Mouse (Mus musculus): ENCODE data around the gene Thsd7a. TPM values are rescaled to one million over a fixed set of nuclear protein-coding genes. Genes with fewer than 3 reads are reported as not detected.

Thsd7a gene
- 3.2 and 5.1 TPM in 2 replicates for polyA plus RNA-seq (2014; fragmentation: Nextera tagmentation; extraction: Ambion mirVana)

DNA sequence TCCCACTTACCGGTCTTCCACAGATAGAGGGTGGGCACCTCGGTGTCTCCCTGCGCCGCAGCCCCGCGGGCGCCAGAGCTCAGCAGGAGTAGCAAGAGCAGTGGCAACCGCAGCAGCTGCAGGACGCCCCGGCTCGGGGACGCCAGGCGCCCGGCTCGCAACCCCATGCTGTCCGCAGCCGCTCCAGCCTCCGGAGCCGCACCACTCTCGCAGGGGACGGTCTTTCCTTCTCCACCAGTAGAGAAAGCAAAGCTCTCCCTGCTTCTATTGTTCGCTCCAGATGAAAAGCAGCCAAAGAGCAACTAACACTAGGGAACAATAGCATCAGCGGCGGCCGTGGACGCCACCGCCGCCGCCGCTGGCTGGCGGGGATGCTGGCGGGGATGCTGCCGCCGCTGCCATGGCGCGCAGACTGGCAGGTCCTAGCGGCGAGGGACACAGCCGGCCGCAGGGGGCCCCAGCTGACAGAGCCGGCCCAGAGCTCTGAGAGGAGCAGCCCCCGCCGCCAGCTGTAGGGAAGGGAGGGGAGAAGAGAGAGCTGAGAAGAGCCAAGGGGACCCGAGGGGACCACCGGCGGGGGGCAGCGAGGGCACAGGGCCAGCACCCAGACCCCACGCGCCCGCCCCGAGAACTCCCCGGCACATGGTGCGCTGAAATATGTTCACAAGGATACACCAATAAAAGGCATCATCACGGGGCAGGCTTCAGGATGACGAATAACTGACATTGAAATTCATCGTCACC is at the start of gene Thsd7a:
Thsd7a (minus strand) TSS at position 624 of the 744 bp plus-strand sequence.
- peak within 1 kb of the TSS; percentile 88 for H3K4me2 ChIP-seq (replicated peaks; ENCODE audit: low read depth, low read length)
- WGBS, result under 1% methylated on average over 46 of the region's 56 CpGs

GRCm38 (mm10) chr6:12787129-12787528 is 37.9 kb upstream of the Thsd7a start:
- Histone ChIP-seq H3K4me2 (replicated peaks; ENCODE audit: low read depth, low read length) (no peak overlapping the region), H3K27me3 (ENCODE audit: control insufficient read depth, insufficient read depth, low read length) (no peaks in the 10 kb centered on the region), H3K4me3 (ENCODE audit: low read length) (no peak overlapping the region), H3K9ac (ENCODE audit: low read depth, low read length) (no peak overlapping the region), H3K36me3 (ENCODE audit: control insufficient read depth, insufficient read depth, low read length) (no peaks in the 10 kb centered on the region), H3K9me3 (ENCODE audit: control insufficient read depth, low read length) (no peaks in the 10 kb centered on the region), H3K4me1 (ENCODE audit: control insufficient read depth, insufficient read depth, low read length) (no peaks in the 10 kb centered on the region), H3K27ac (ENCODE audit: low read depth, low read length) (no peak overlapping the region)
- no peak for ATAC-seq (ENCODE audit: low FRiP score, low TSS enrichment)
- WGBS, result 70% methylated on average over 2 of the region's 2 CpGs

More for the DNA sequence above, at the start of gene Thsd7a:
- Histone ChIP-seq H3K4me1 (ENCODE audit: control insufficient read depth, insufficient read depth, low read length) (no peaks in the 10 kb centered on the region), H3K9me3 (ENCODE audit: control insufficient read depth, low read length) (no peaks in the 10 kb centered on the region), H3K9ac (ENCODE audit: low read depth, low read length) (peak within 1 kb of the TSS; percentile 56), H3K27me3 (ENCODE audit: control insufficient read depth, insufficient read depth, low read length) (peaks cover 4% of the 10 kb centered on the region; the same call in 1 of the 2 replicates), H3K36me3 (ENCODE audit: control insufficient read depth, insufficient read depth, low read length) (no peaks in the 10 kb centered on the region), H3K4me3 (ENCODE audit: low read length) (peak within 1 kb of the TSS; percentile 59), H3K27ac (ENCODE audit: low read depth, low read length) (peak within 1 kb of the TSS; percentile 21; the same call in 1 of the 2 replicates)
- peak; percentile 92 for ATAC-seq (ENCODE audit: low FRiP score, low TSS enrichment)

DNA sequence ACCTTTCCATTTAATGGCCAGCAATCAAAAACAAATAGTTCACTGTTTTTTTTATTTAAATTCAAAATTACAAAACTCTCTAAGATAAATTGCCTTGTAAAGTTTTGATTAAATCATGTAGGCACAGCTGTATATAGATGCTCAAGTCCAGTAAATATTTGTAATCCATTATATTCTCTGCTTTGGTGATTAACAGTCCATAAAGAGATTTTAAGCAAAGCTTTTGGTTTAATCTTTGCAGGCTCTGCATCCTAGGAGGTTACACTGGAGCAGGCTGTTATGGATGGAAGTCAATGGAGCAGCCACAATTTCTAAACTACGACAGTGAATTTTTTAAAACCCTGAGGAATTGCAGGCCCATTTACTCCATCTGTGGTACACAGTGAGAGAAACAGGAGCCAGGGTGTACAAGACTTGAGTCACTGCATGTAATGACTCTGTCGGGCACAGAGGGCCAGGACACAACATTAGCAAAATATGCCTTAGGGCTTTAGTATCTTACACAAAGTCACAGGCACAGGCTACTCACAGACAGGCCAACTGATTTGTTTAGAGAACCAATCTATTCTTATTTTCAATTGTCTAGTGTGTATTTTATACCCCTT is 37.3 kb upstream of the Thsd7a start:
- no peak overlapping the region for H3K4me2 ChIP-seq (replicated peaks; ENCODE audit: low read depth, low read length)
- no peak for ATAC-seq (ENCODE audit: low FRiP score, low TSS enrichment)
- H3K4me1 ChIP-seq (ENCODE audit: control insufficient read depth, insufficient read depth, low read length), result no peaks in the 10 kb centered on the region
- H3K27ac ChIP-seq (ENCODE audit: low read depth, low read length), result no peak overlapping the region
- no peaks in the 10 kb centered on the region for H3K9me3 ChIP-seq (ENCODE audit: control insufficient read depth, low read length)
- no peaks in the 10 kb centered on the region for H3K27me3 ChIP-seq (ENCODE audit: control insufficient read depth, insufficient read depth, low read length)
- 67% methylated on average over 2 of the region's 2 CpGs for WGBS
- no peak overlapping the region for H3K9ac ChIP-seq (ENCODE audit: low read depth, low read length)
- no peaks in the 10 kb centered on the region for H3K36me3 ChIP-seq (ENCODE audit: control insufficient read depth, insufficient read depth, low read length)
- no peak overlapping the region for H3K4me3 ChIP-seq (ENCODE audit: low read length)

GRCm38 (mm10) chr6:12784918-12785618 is 35.9 kb upstream of the Thsd7a start:
- Histone ChIP-seq H3K4me3 (ENCODE audit: low read length) (no peak overlapping the region), H3K36me3 (ENCODE audit: control insufficient read depth, insufficient read depth, low read length) (no peaks in the 10 kb centered on the region), H3K4me2 (replicated peaks; ENCODE audit: low read depth, low read length) (no peak overlapping the region), H3K27me3 (ENCODE audit: control insufficient read depth, insufficient read depth, low read length) (no peaks in the 10 kb centered on the region), H3K4me1 (ENCODE audit: control insufficient read depth, insufficient read depth, low read length) (no peaks in the 10 kb centered on the region), H3K27ac (ENCODE audit: low read depth, low read length) (no peak overlapping the region), H3K9ac (ENCODE audit: low read depth, low read length) (no peak overlapping the region), H3K9me3 (ENCODE audit: control insufficient read depth, low read length) (no peaks in the 10 kb centered on the region)
- no peak for ATAC-seq (ENCODE audit: low FRiP score, low TSS enrichment)
- WGBS, result 83% methylated on average over 8 of the region's 8 CpGs

DNA sequence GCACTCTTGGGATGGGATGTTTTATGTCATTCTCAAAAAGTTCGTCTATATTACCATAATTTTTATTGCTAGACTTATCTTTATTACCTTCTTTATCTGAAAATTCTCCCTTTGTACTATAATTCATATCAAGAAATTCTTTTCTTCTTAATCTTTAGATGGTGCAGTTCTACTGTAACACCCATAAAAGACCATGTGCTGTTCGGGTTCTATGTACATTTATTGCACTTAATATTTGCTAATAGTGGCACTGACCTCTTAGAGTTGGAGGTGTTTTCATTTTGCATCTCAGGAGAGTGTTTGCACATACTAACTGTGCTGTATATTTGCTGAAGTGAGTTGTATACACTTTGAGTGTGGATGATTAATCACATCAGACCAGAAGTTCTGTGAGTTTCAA is 23.6 kb upstream of the Thsd7a start:
- H3K27ac ChIP-seq (ENCODE audit: low read depth, low read length), result no peak overlapping the region
- H3K4me3 ChIP-seq (ENCODE audit: low read length), result no peak overlapping the region
- WGBS, result 70% methylated on average over 2 of the region's 2 CpGs
- no peaks in the 10 kb centered on the region for H3K4me1 ChIP-seq (ENCODE audit: control insufficient read depth, insufficient read depth, low read length)
- no peak overlapping the region for H3K9ac ChIP-seq (ENCODE audit: low read depth, low read length)
- no peaks in the 10 kb centered on the region for H3K36me3 ChIP-seq (ENCODE audit: control insufficient read depth, insufficient read depth, low read length)
- ATAC-seq (ENCODE audit: low FRiP score, low TSS enrichment), result no peak
- H3K27me3 ChIP-seq (ENCODE audit: control insufficient read depth, insufficient read depth, low read length), result no peaks in the 10 kb centered on the region
- H3K4me2 ChIP-seq (replicated peaks; ENCODE audit: low read depth, low read length), result no peak overlapping the region
- no peaks in the 10 kb centered on the region for H3K9me3 ChIP-seq (ENCODE audit: control insufficient read depth, low read length)

GRCm38 (mm10) chr6:12765191-12765590 is 16.0 kb upstream of the Thsd7a start:
- no peaks in the 10 kb centered on the region for H3K36me3 ChIP-seq (ENCODE audit: control insufficient read depth, insufficient read depth, low read length)
- H3K4me1 ChIP-seq (ENCODE audit: control insufficient read depth, insufficient read depth, low read length), result no peaks in the 10 kb centered on the region
- H3K9ac ChIP-seq (ENCODE audit: low read depth, low read length), result no peak overlapping the region
- H3K27me3 ChIP-seq (ENCODE audit: control insufficient read depth, insufficient read depth, low read length), result no peaks in the 10 kb centered on the region
- no peak for ATAC-seq (ENCODE audit: low FRiP score, low TSS enrichment)
- no peak overlapping the region for H3K4me2 ChIP-seq (replicated peaks; ENCODE audit: low read depth, low read length)
- WGBS, result 89% methylated on average over 6 of the region's 6 CpGs
- no peaks in the 10 kb centered on the region for H3K9me3 ChIP-seq (ENCODE audit: control insufficient read depth, low read length)
- no peak overlapping the region for H3K27ac ChIP-seq (ENCODE audit: low read depth, low read length)
- no peak overlapping the region for H3K4me3 ChIP-seq (ENCODE audit: low read length)

GRCm38 (mm10) chr6:12764606-12765005 is 15.4 kb upstream of the Thsd7a start:
- WGBS, result 85% methylated on average over 1 of the region's 1 CpGs
- no peaks in the 10 kb centered on the region for H3K9me3 ChIP-seq (ENCODE audit: control insufficient read depth, low read length)
- no peak overlapping the region for H3K4me3 ChIP-seq (ENCODE audit: low read length)
- no peaks in the 10 kb centered on the region for H3K27me3 ChIP-seq (ENCODE audit: control insufficient read depth, insufficient read depth, low read length)
- H3K9ac ChIP-seq (ENCODE audit: low read depth, low read length), result no peak overlapping the region
- no peak overlapping the region for H3K4me2 ChIP-seq (replicated peaks; ENCODE audit: low read depth, low read length)
- ATAC-seq (ENCODE audit: low FRiP score, low TSS enrichment), result no peak
- H3K4me1 ChIP-seq (ENCODE audit: control insufficient read depth, insufficient read depth, low read length), result no peaks in the 10 kb centered on the region
- H3K27ac ChIP-seq (ENCODE audit: low read depth, low read length), result no peak overlapping the region
- H3K36me3 ChIP-seq (ENCODE audit: control insufficient read depth, insufficient read depth, low read length), result no peaks in the 10 kb centered on the region

DNA sequence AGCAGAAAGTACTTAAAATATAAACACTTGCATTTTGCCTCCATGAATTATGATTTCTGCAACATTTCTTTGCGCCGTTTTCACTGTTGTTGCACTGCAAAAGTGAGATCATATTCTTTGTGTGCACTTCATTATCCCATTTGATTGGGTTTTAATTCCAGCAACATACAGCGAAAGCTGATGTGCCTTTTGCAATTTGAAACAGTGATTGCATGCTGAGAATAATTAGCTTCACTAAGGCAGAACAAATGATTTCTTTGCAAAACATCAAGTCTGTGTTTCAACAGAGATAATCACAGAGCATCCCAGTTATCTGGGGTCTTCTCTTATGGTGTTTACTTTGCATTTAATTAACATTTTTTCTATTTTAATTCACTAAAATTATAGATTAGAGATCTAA is 14.6 kb upstream of the Thsd7a start:
- Histone ChIP-seq H3K4me3 (ENCODE audit: low read length) (no peak overlapping the region), H3K27me3 (ENCODE audit: control insufficient read depth, insufficient read depth, low read length) (no peaks in the 10 kb centered on the region), H3K9me3 (ENCODE audit: control insufficient read depth, low read length) (no peaks in the 10 kb centered on the region), H3K36me3 (ENCODE audit: control insufficient read depth, insufficient read depth, low read length) (no peaks in the 10 kb centered on the region), H3K9ac (ENCODE audit: low read depth, low read length) (no peak overlapping the region), H3K4me1 (ENCODE audit: control insufficient read depth, insufficient read depth, low read length) (no peaks in the 10 kb centered on the region), H3K4me2 (replicated peaks; ENCODE audit: low read depth, low read length) (no peak overlapping the region), H3K27ac (ENCODE audit: low read depth, low read length) (no peak overlapping the region)
- no peak for ATAC-seq (ENCODE audit: low FRiP score, low TSS enrichment)
- WGBS, result 91% methylated on average over 3 of the region's 3 CpGs
